Mouse (Mus musculus): Measurements from ENCODE around the gene Ehmt2. TPM values are rescaled to one million over a fixed set of nuclear protein-coding genes. Genes with fewer than 3 reads are reported as not detected.
A peak's percentile ranks its signal among the peaks of the same experiment; 100 is the strongest.

Gene Ehmt2
- total RNA-seq, 2 experiments from 2014 or later: 28.0 to 29.6 TPM

- Histone ChIP-seq H3K4me3 (no peak overlapping the region), H3K27ac (no peak overlapping the region)
- TF ChIP-seq CTCF (IDR thresholded peaks at IDR 0.05): no peak
- intact Hi-C loops (cut with DNase I): no loop called here
- DNase-seq: no peak
Measured at GRCm38 (mm10) chr17:34874321-34874720, 23.9 kb upstream of the Ehmt2 start.

DNA sequence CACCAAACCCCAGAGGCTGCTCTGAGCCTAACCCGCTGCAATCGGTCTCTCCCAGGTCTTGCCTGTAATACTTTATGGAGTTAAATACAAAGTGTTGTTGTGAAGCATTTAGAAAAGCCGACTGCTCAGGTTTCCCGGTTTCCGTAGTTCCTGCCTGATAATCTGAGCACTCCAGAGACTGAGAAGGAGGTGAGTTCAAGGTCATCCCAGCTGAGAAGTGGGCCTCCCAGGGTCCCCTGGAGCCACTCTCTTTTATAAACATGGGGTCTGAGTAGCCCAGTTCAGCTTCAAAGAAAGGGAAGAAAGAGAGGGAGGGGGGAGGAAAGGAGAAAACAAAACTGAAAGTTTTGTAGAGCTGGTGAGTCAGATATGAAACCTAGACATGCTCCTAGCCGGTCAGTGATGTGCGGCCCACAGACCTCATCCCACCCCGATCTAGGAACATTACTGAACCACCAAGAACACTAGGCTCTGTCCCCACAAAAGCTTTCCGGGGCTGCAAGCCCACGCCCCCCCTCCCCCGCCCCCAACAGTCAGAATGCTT is 18.9 kb upstream of the Ehmt2 start, which contains the start of gene Zbtb12:
Gene Zbtb12, plus strand, starts transcription at position 148 of the 544 bp plus-strand sequence.
- DNase-seq: no peak
- no peak for TF ChIP-seq CTCF (IDR thresholded peaks at IDR 0.05)
- intact Hi-C loops (cut with DNase I): no loop called here
- peak within 1 kb of the TSS; percentile 29; the same call in 1 of the 2 replicates for H3K4me3 ChIP-seq
- H3K27ac ChIP-seq: no peak within 1 kb of the TSS; the same call in 1 of the 2 replicates

- Histone ChIP-seq H3K4me3 (no peak overlapping the region; the same call in 1 of the 2 replicates), H3K27ac (no peak overlapping the region)
- no peak for DNase-seq
- no peak for TF ChIP-seq CTCF (IDR thresholded peaks at IDR 0.05)
- intact Hi-C loops (cut with DNase I): no loop called here
Measured at GRCm38 (mm10) chr17:34881166-34881565, 17.1 kb upstream of the Ehmt2 start.

GRCm38 (mm10) chr17:34881683-34882310 is 16.5 kb upstream of the Ehmt2 start, which contains the start of gene Gm20547:
Gm20547 (minus strand) TSS chr17:34882042.
- no peak for DNase-seq
- no peak for TF ChIP-seq CTCF (IDR thresholded peaks at IDR 0.05)
- intact Hi-C loops (cut with DNase I): no loop called here
- Histone ChIP-seq H3K27ac (no peak within 1 kb of the TSS), H3K4me3 (peak within 1 kb of the TSS; percentile 45)

- DNase-seq: no peak
- TF ChIP-seq CTCF (IDR thresholded peaks at IDR 0.05): no peak
- Histone ChIP-seq H3K27ac (no peak overlapping the region), H3K4me3 (no peak overlapping the region)
- intact Hi-C loops (cut with DNase I): no loop called here
Measured at GRCm38 (mm10) chr17:34883332-34883731, 14.9 kb upstream of the Ehmt2 start.

- Histone ChIP-seq H3K27ac (no peak overlapping the region), H3K4me3 (no peak overlapping the region)
- no peak for TF ChIP-seq CTCF (IDR thresholded peaks at IDR 0.05)
- intact Hi-C loops (cut with DNase I): no loop called here
- no peak for DNase-seq
Measured at GRCm38 (mm10) chr17:34884704-34885103, 13.6 kb upstream of the Ehmt2 start.

DNA sequence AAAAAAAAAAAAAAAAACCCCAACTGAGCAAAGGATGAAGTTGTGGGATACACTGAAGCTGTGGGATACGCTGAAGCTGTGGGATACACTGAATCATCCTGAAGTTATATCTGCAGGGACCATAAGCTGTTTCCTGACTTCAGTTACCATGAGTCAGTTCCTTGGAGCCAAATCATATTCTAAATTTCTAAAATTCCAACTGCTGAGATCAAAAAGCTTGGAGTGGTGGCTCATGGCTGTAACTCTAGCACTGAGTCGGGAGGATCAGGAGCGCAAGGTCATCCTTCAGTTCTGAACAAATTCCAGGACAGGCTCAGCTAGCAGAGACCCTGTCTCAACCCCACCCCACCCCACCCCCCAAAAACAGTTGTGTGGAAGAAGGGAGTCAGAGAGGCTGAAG is 12.7 kb upstream of the Ehmt2 start:
- Histone ChIP-seq H3K27ac (no peak overlapping the region), H3K4me3 (no peak overlapping the region)
- intact Hi-C loops (cut with DNase I): no loop called here
- TF ChIP-seq CTCF (IDR thresholded peaks at IDR 0.05): no peak
- no peak for DNase-seq

DNA sequence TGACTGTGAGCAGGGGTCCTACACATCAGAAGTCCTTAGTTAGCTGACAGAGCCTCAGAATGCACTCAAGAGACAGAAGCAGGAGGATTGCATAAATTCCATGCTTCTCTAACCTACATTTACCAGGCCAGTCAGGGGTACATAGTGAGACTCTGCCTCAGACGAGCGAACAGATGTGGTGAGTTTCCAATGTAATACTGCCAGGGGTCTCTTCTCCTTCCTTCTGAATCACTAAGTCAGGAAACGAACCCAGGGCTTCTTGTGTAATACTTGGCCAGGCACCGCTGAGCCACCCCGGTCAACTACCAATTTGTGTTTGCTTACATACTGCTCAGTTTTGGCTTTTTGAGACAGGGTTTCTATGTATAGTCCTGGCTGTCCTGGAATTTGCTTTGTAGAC is 10.3 kb upstream of the Ehmt2 start:
- no peak for TF ChIP-seq CTCF (IDR thresholded peaks at IDR 0.05)

DNA sequence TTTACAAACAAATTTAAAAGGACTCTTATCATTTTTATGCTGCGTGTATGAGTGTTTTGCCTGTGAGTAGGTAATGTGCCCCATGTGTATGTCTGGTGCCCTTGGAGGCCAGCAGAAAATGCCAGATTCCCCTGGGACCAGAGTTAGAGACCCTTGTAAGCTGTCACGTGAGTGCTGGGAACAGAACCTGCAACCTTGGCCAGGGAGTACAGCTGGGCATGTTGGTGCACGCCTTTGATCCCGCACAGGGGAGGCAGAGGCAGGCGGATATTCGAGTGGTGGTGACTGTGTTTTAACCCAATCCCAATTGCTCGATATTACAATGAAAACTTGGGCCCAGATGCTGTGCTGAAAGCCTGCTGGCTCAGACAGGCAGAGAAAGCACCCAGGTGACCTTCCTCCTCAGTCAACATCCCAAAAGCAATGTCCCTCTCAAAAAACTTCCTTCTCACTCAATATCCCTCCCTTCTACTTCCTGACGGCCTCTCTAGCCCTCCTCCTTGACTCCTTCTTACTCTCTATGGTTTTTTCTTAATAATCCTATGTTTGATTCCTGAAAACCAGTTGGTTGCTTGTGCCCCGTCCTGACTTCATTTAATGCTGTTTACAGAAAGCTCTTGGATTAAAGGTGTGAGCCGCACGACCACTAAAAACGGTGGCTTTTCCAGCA is 8.1 kb upstream of the Ehmt2 start:
- DNase-seq: no peak
- no peak overlapping the region for H3K4me3 ChIP-seq
- H3K27ac ChIP-seq: no peak overlapping the region
- intact Hi-C loops (cut with DNase I): no loop called here
- no peak for TF ChIP-seq CTCF (IDR thresholded peaks at IDR 0.05)

More for the DNA sequence above, 10.3 kb upstream of the Ehmt2 start:
- Histone ChIP-seq H3K27ac (no peak overlapping the region), H3K4me3 (no peak overlapping the region)
- intact Hi-C loops (cut with DNase I): no loop called here
- DNase-seq: no peak

DNA sequence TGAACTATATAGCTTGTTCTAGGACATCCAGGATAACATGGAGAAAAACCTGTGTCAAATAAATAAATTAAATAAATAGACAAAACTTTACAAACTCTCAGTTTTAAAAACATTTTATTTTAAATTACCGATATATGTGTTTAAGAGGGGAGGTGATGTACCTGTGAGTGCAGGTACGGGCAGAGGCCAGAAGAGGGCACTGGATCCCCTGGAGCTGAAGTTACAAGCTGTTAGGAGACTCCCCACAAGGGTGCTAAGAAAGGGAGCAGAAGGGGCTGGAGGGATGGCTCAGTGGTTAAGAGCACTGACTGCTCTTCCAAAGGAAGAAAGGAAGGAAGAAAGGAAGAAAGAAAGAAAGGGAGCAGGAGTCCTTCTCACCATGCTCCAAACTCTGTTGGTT is 6.9 kb upstream of the Ehmt2 start:
- Histone ChIP-seq H3K27ac (no peak overlapping the region), H3K4me3 (no peak overlapping the region)
- DNase-seq: no peak
- TF ChIP-seq CTCF (IDR thresholded peaks at IDR 0.05): peak; percentile 24; the same call in 1 of the 2 replicates
- intact Hi-C loops (cut with DNase I): no loop called here

GRCm38 (mm10) chr17:34893072-34893824 is 5.0 kb upstream of the Ehmt2 start:
- DNase-seq: no peak
- intact Hi-C loops (cut with DNase I): no loop called here
- Histone ChIP-seq H3K4me3 (peak overlapping the region; percentile 89), H3K27ac (peak overlapping the region; percentile 95)
- TF ChIP-seq CTCF (IDR thresholded peaks at IDR 0.05): no peak

DNA sequence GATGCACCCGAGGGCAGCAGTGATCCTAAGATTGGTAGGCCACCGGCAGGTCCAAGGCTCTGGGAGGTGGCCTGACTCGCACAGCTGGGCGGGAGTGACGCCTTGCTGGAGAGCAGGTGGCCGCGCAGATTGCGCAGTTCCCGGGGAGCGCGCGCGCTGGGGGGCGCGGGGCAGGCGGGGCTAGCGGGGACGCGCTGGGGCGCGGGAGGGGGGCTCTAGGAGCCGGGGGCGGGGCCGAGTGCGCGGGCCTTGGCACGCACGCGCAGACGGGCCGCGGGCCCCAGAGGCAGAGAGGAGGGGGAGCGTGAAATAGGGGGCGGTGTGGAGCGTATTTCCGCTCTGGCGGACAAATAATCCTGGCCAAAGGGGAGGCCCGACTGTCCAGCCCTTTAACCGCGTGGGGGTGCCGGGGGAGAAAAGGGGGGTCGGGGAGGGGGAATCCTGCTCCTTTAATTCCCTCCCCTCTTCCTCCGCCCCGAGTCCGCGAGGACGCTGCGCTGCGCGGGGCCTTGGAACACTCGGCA is 4.1 kb upstream of the Ehmt2 start:
- H3K4me3 ChIP-seq: peak overlapping the region; percentile 89
- intact Hi-C loops (cut with DNase I): loop anchor here (2.0 kb wide), 1 partner anchor 43 kb away; the partner anchor contains the start of genes Nelfe and Skiv2l
- peak overlapping the region; percentile 95 for H3K27ac ChIP-seq
- peak; percentile 98 for DNase-seq
- TF ChIP-seq CTCF (IDR thresholded peaks at IDR 0.05): peak; percentile 10; the same call in 1 of the 2 replicates

All from gastrocnemius, adult 2 months (tissue).